ENCODE assay signal across 8 mouse cellular contexts in the genomic region with DNA sequence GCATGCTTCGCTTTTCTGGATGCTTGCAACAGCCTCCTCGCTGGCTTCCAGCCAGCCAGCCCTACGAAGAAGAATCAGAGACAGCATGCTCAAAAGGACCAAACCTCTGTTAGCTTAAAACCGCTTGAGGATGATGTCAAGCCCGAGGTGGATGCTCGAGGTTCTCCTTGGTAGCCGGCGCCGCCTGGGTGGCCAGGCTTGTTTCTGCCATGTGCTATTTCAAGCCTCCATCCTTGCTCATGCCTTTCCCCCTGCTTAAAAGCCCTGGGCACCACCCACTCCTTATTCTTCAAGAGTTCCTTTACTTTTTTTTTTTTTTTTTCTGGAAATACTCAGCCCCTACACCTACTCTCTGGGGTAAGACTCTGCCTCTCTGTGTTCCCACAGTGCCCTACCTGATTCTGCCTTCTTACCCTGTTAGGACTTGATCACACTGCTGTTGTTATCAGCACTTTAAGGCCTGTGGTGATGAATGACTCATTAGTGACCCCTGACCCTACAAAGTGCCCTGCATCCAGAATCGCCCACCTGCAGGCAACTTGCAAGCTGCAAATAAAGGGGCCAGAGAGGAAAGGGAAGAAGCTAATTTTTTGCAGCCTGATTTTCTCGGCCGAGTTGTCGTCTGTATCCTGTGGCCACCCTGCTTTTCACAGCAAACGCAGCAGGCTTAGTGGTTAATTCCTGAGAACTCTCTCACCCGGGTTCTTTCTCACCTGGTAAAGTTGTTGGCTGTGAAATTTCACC. TPM values are rescaled to one million over a fixed set of nuclear protein-coding genes. Genes with fewer than 3 reads are reported as not detected.
DNase-seq lines count a peak whose midpoint lies in the region; ATAC-seq and TF ChIP-seq lines count a peak whose summit lies in the region.
"Had no signal": no experiment of that assay in that cellular context is flagged by ENCODE, and none has a peak within 500 bp of the region (broad histone marks: within the 10 kb centered on the region; RNA-seq: fewer than 3 reads in every experiment).

No protein-coding gene starts in this region.

- no peak overlapping the region for H3K27ac ChIP-seq in embryonic facial prominence, embryonic 11.5 days (replicated peaks; ENCODE audit: low read depth, low read length)

- 4% methylated on average over 15 of the region's 15 CpGs for WGBS in embryonic facial prominence, embryonic 11.5 days

- no peaks in the 10 kb centered on the region for H3K79me2 ChIP-seq in myocyte (ENCODE audit: control insufficient read depth, insufficient read depth)

- H3K36me3 ChIP-seq in embryonic facial prominence, embryonic 11.5 days (replicated peaks; ENCODE audit: control insufficient read depth, insufficient read depth, low read depth, low read length) = no peaks in the 10 kb centered on the region
- H3K36me3 ChIP-seq in myocyte (ENCODE audit: control insufficient read depth, insufficient read depth) = no peaks in the 10 kb centered on the region

- intact Hi-C loops in heart, postnatal 10 days (cut with DNase I) = no loop called here
- intact Hi-C loops in left cerebral cortex, postnatal 14 days (cut with DNase I) = no loop called here

- H3ac ChIP-seq in myocyte (ENCODE audit: control insufficient read depth, insufficient read length) = no peak overlapping the region

- H3K9ac ChIP-seq in embryonic facial prominence, embryonic 11.5 days (replicated peaks; ENCODE audit: low read length) = no peak overlapping the region; the same call in 1 of the 2 replicates

- no peaks in the 10 kb centered on the region for H3K9me3 ChIP-seq in embryonic facial prominence, embryonic 11.5 days (replicated peaks; ENCODE audit: control insufficient read depth, low read length)

- H3K4me2 ChIP-seq in embryonic facial prominence, embryonic 11.5 days (ENCODE audit: low read depth, low read length) = peak overlapping the region; percentile 37
- peak overlapping the region; percentile 63 for H3K4me2 ChIP-seq in myocyte (ENCODE audit: low read depth)

- ATAC-seq in embryonic facial prominence, embryonic 11.5 days (replicated peaks; ENCODE audit: insufficient number of reproducible peaks, low FRiP score, low TSS enrichment, low read depth) = no peak
- ATAC-seq in CD4-positive, CD25-positive, alpha-beta regulatory T cell, adult 4 months = no peak

- peak overlapping the region; percentile 22; the same call in 1 of the 2 replicates for H3K4me3 ChIP-seq in embryonic facial prominence, embryonic 11.5 days (ENCODE audit: low read depth, low read length)
- H3K4me3 ChIP-seq in myocyte = peak overlapping the region; percentile 4

- no peak for TF ChIP-seq POLR2A in myocyte (IDR thresholded peaks at IDR 0.05; ENCODE audit: insufficient read length, low read depth)

- H3K4me1 ChIP-seq in embryonic facial prominence, embryonic 11.5 days (ENCODE audit: control insufficient read depth, insufficient read depth, low read length) = no peaks in the 10 kb centered on the region

- DNase-seq in ovary, postnatal 36 days (ENCODE audit: low spot score) = peak; percentile 31
- no peak for DNase-seq in ovary, postnatal 14 days (ENCODE audit: low spot score)
- peak; percentile 51 for DNase-seq in embryonic facial prominence, embryonic 11.5 days (ENCODE audit: low spot score)
- peak; percentile 25 to 36 for DNase-seq in heart, postnatal 10 days
- DNase-seq in left cerebral cortex, postnatal 14 days (ENCODE audit: low spot score in 2 of 2) = peak; percentile 53 to 76

- no peaks in the 10 kb centered on the region for H3K27me3 ChIP-seq in embryonic facial prominence, embryonic 11.5 days (ENCODE audit: control insufficient read depth, insufficient read depth, low read length)
- no peaks in the 10 kb centered on the region for H3K27me3 ChIP-seq in myocyte (ENCODE audit: control insufficient read depth, insufficient read depth, insufficient read length)

TF ChIP-seq in myocyte, 11 proteins besides CTCF, POLR2A, EP300 and RAD21:
- no peak for TF ChIP-seq CEBPB (IDR thresholded peaks at IDR 0.05; ENCODE audit: insufficient read depth, poor library complexity, severe bottlenecking)
- TF ChIP-seq TCF3 (IDR thresholded peaks at IDR 0.05; ENCODE audit: insufficient read length, low read depth) = no peak
- no peak for TF ChIP-seq MAX (IDR thresholded peaks at IDR 0.05; ENCODE audit: low read depth)
- TF ChIP-seq MYOG (IDR thresholded peaks at IDR 0.05; ENCODE audit: control insufficient read depth in 1 of 3, insufficient read depth in 1 of 3, insufficient read length in 2 of 3, low read depth in 2 of 3) = no peak
- no peak for TF ChIP-seq USF1 (IDR thresholded peaks at IDR 0.05; ENCODE audit: low read depth)
- no peak for TF ChIP-seq POLR2AphosphoS2 (IDR thresholded peaks at IDR 0.05; ENCODE audit: insufficient read length, low read depth)
- TF ChIP-seq TCF12 (IDR thresholded peaks at IDR 0.05; ENCODE audit: insufficient read depth, poor library complexity, severe bottlenecking) = no peak
- no peak for TF ChIP-seq MYOD1 (IDR thresholded peaks at IDR 0.05; ENCODE audit: control insufficient read depth in 1 of 3, insufficient read length in 2 of 3, low read depth in 2 of 3)
- no peak for TF ChIP-seq SRF (IDR thresholded peaks at IDR 0.05; ENCODE audit: control insufficient read depth, insufficient read length, low read depth)
- TF ChIP-seq E2F4 (IDR thresholded peaks at IDR 0.05; ENCODE audit: insufficient read depth) = no peak
- no peak for TF ChIP-seq REST (IDR thresholded peaks at IDR 0.05; ENCODE audit: insufficient read depth, insufficient read length)

RNA-seq across cellular contexts. Expression of gene Optc, which starts 52.4 kb away (rescaled TPM):
- polyA plus RNA-seq in embryonic facial prominence, embryonic 11.5 days (2014; fragmentation: Nextera tagmentation; extraction: Ambion mirVana) = 0.59 and 0.88 TPM in 2 replicates
- under 1 TPM; 0.35 to 0.67 TPM for total RNA-seq in heart, postnatal 10 days (2021)
- 1 to 10 TPM; 1.9 to 2.2 TPM for total RNA-seq in left cerebral cortex, postnatal 14 days (2021)
- polyA plus RNA-seq in myocyte (2012; fragmentation: generic; extraction: Trizol) = 0.49 TPM
- not detected for polyA plus RNA-seq in CD4-positive, CD25-positive, alpha-beta regulatory T cell, adult 4 months (2017; shearing (Covaris generic))
- total RNA-seq: neutrophil, adult 5-6 weeks had no signal

RNA-seq across cellular contexts. Expression of gene Atp2b4, which starts 54.6 kb away (rescaled TPM):
- 9.6 and 9.9 TPM in 2 replicates for polyA plus RNA-seq in embryonic facial prominence, embryonic 11.5 days (2014; fragmentation: Nextera tagmentation; extraction: Ambion mirVana)
- 10 to 100 TPM; 34.4 to 38.8 TPM for total RNA-seq in heart, postnatal 10 days (2021)
- total RNA-seq in left cerebral cortex, postnatal 14 days (2021) = 100 to 1,000 TPM; 237 to 245 TPM
- 28.1 TPM for polyA plus RNA-seq in myocyte (2012; fragmentation: generic; extraction: Trizol)
- 10 to 100 TPM in 1 of 2 experiments, 1 to 10 TPM in 1; 9.6 to 12.8 TPM for polyA plus RNA-seq in CD4-positive, CD25-positive, alpha-beta regulatory T cell, adult 4 months (2017; shearing (Covaris generic))
